Mouse (Mus musculus): ENCODE measurements at regions not wholly inside any gene's neighbourhood (a gene's known extent, or its start where the extent isn't known, plus 50 kb on each side); places are given as distances from the start of the nearest gene placed in this dataset.

GRCm38 (mm10) chr9:41286145-41286468 is 124.6 kb upstream of the Ubash3b start:
- WGBS, result 86% methylated on average over 4 of the region's 4 CpGs
- H3K4me1 ChIP-seq, result peaks cover 17% of the 10 kb centered on the region
- H3K27ac ChIP-seq, result no peak overlapping the region

GRCm38 (mm10) chr9:41285266-41286144 is 124.0 kb upstream of the Ubash3b start:
- Histone ChIP-seq H3K4me1 (peaks cover 17% of the 10 kb centered on the region), H3K4me3 (no peak overlapping the region), H3K9me3 (peaks cover 9% of the 10 kb centered on the region; the same call in 1 of the 2 replicates), H3K27me3 (ENCODE audit: poor library complexity, severe bottlenecking) (no peaks in the 10 kb centered on the region), H3K27ac (peak overlapping the region; percentile 60; the same call in 1 of the 2 replicates), H3K36me3 (replicated peaks) (no peaks in the 10 kb centered on the region)
- no peak for DNase-seq (ENCODE audit: extremely low spot score, low spot score)
- WGBS, result 48% methylated on average over 8 of the region's 8 CpGs

More at GRCm38 (mm10) chr9:41286145-41286468, 124.6 kb upstream of the Ubash3b start:
- no peak for DNase-seq (ENCODE audit: extremely low spot score, low spot score)
- no peaks in the 10 kb centered on the region for H3K36me3 ChIP-seq (replicated peaks)
- peaks cover 9% of the 10 kb centered on the region; the same call in 1 of the 2 replicates for H3K9me3 ChIP-seq
- no peaks in the 10 kb centered on the region for H3K27me3 ChIP-seq (ENCODE audit: poor library complexity, severe bottlenecking)
- H3K4me3 ChIP-seq, result no peak overlapping the region

- 90% methylated on average over 2 of the region's 2 CpGs for WGBS
- Histone ChIP-seq H3K4me3 (no peak overlapping the region), H3K4me1 (peaks cover 19% of the 10 kb centered on the region), H3K27ac (no peak overlapping the region), H3K36me3 (replicated peaks) (no peaks in the 10 kb centered on the region), H3K27me3 (ENCODE audit: poor library complexity, severe bottlenecking) (no peaks in the 10 kb centered on the region), H3K9me3 (peaks cover 4% of the 10 kb centered on the region; the same call in 1 of the 2 replicates)
- no peak for DNase-seq (ENCODE audit: extremely low spot score, low spot score)
Observed at GRCm38 (mm10) chr9:41277726-41278125, 116.2 kb upstream of the Ubash3b start.

GRCm38 (mm10) chr9:41273839-41274271 is 112.4 kb upstream of the Ubash3b start:
- Histone ChIP-seq H3K27ac (peak overlapping the region; percentile 94), H3K27me3 (ENCODE audit: poor library complexity, severe bottlenecking) (no peaks in the 10 kb centered on the region), H3K4me3 (peak overlapping the region; percentile 52), H3K9me3 (peaks cover 3% of the 10 kb centered on the region; the same call in 1 of the 2 replicates), H3K36me3 (replicated peaks) (no peaks in the 10 kb centered on the region), H3K4me1 (peaks cover 25% of the 10 kb centered on the region)
- WGBS, result 6% methylated on average over 13 of the region's 13 CpGs
- DNase-seq (ENCODE audit: extremely low spot score, low spot score), result no peak

GRCm38 (mm10) chr9:41273171-41273781 is 111.8 kb upstream of the Ubash3b start:
- Histone ChIP-seq H3K4me3 (peak overlapping the region; percentile 52), H3K27me3 (ENCODE audit: poor library complexity, severe bottlenecking) (no peaks in the 10 kb centered on the region), H3K36me3 (replicated peaks) (no peaks in the 10 kb centered on the region), H3K9me3 (peaks cover 3% of the 10 kb centered on the region; the same call in 1 of the 2 replicates), H3K4me1 (peaks cover 25% of the 10 kb centered on the region), H3K27ac (peak overlapping the region; percentile 94)
- WGBS, result 0% methylated on average over 18 of the region's 18 CpGs
- DNase-seq (ENCODE audit: extremely low spot score, low spot score), result peak; percentile 87

GRCm38 (mm10) chr9:41272596-41272995 is 111.1 kb upstream of the Ubash3b start:
- peak; percentile 25 for DNase-seq (ENCODE audit: extremely low spot score, low spot score)
- H3K27ac ChIP-seq, result peak overlapping the region; percentile 94
- peaks cover 25% of the 10 kb centered on the region for H3K4me1 ChIP-seq
- no peaks in the 10 kb centered on the region for H3K36me3 ChIP-seq (replicated peaks)
- no peaks in the 10 kb centered on the region for H3K27me3 ChIP-seq (ENCODE audit: poor library complexity, severe bottlenecking)
- peak overlapping the region; percentile 52 for H3K4me3 ChIP-seq
- H3K9me3 ChIP-seq, result peaks cover 3% of the 10 kb centered on the region; the same call in 1 of the 2 replicates
- 24% methylated on average over 6 of the region's 6 CpGs for WGBS

GRCm38 (mm10) chr9:41268112-41268511 is 106.6 kb upstream of the Ubash3b start:
- Histone ChIP-seq H3K4me3 (no peak overlapping the region), H3K36me3 (replicated peaks) (no peaks in the 10 kb centered on the region), H3K27ac (no peak overlapping the region), H3K27me3 (ENCODE audit: poor library complexity, severe bottlenecking) (no peaks in the 10 kb centered on the region), H3K9me3 (no peaks in the 10 kb centered on the region), H3K4me1 (peaks cover 19% of the 10 kb centered on the region)
- 45% methylated on average over 3 of the region's 3 CpGs for WGBS
- DNase-seq (ENCODE audit: extremely low spot score, low spot score), result no peak

GRCm38 (mm10) chr9:41264485-41264884 is 103.0 kb upstream of the Ubash3b start:
- Histone ChIP-seq H3K9me3 (no peaks in the 10 kb centered on the region), H3K36me3 (replicated peaks) (no peaks in the 10 kb centered on the region), H3K27ac (peak overlapping the region; percentile 21; the same call in 1 of the 2 replicates), H3K4me3 (no peak overlapping the region), H3K27me3 (ENCODE audit: poor library complexity, severe bottlenecking) (no peaks in the 10 kb centered on the region), H3K4me1 (peaks cover 9% of the 10 kb centered on the region)
- 67% methylated on average over 6 of the region's 6 CpGs for WGBS
- DNase-seq (ENCODE audit: extremely low spot score, low spot score), result no peak

GRCm38 (mm10) chr9:41257244-41257643 is 95.7 kb upstream of the Ubash3b start:
- WGBS, result 85% methylated on average over 1 of the region's 1 CpGs
- H3K27me3 ChIP-seq (ENCODE audit: poor library complexity, severe bottlenecking), result no peaks in the 10 kb centered on the region
- no peak overlapping the region for H3K4me3 ChIP-seq

GRCm38 (mm10) chr9:41242372-41242771 is 80.9 kb upstream of the Ubash3b start:
- Histone ChIP-seq H3K36me3 (replicated peaks) (no peaks in the 10 kb centered on the region), H3K4me1 (peaks cover 22% of the 10 kb centered on the region), H3K27me3 (ENCODE audit: poor library complexity, severe bottlenecking) (no peaks in the 10 kb centered on the region), H3K27ac (no peak overlapping the region), H3K9me3 (no peaks in the 10 kb centered on the region), H3K4me3 (no peak overlapping the region)
- 83% methylated on average over 7 of the region's 7 CpGs for whole genome bisulfite sequencing
- DNase-seq (ENCODE audit: extremely low spot score, low spot score), result no peak

More at GRCm38 (mm10) chr9:41257244-41257643, 95.7 kb upstream of the Ubash3b start:
- DNase-seq (ENCODE audit: extremely low spot score, low spot score), result no peak
- Histone ChIP-seq H3K27ac (no peak overlapping the region), H3K4me1 (no peaks in the 10 kb centered on the region), H3K36me3 (replicated peaks) (no peaks in the 10 kb centered on the region), H3K9me3 (no peaks in the 10 kb centered on the region)

GRCm38 (mm10) chr9:41239097-41239451 is 77.6 kb upstream of the Ubash3b start:
- peaks cover 29% of the 10 kb centered on the region for H3K4me1 ChIP-seq
- no peaks in the 10 kb centered on the region for H3K36me3 ChIP-seq (replicated peaks)
- no peak for DNase-seq (ENCODE audit: extremely low spot score, low spot score)
- H3K27ac ChIP-seq, result 0 out of 2 replicates have a peak overlapping the region, but pooled peaks have one; percentile 30
- 70% methylated on average over 5 of the region's 5 CpGs for WGBS
- H3K4me3 ChIP-seq, result no peak overlapping the region
- H3K27me3 ChIP-seq (ENCODE audit: poor library complexity, severe bottlenecking), result no peaks in the 10 kb centered on the region
- no peaks in the 10 kb centered on the region; the same call in 1 of the 2 replicates for H3K9me3 ChIP-seq

GRCm38 (mm10) chr9:41238395-41239096 is 77.0 kb upstream of the Ubash3b start:
- Histone ChIP-seq H3K4me1 (peaks cover 29% of the 10 kb centered on the region), H3K36me3 (replicated peaks) (no peaks in the 10 kb centered on the region), H3K27ac (peak overlapping the region; percentile 6; the same call in 1 of the 2 replicates), H3K4me3 (no peak overlapping the region), H3K27me3 (ENCODE audit: poor library complexity, severe bottlenecking) (no peaks in the 10 kb centered on the region), H3K9me3 (no peaks in the 10 kb centered on the region; the same call in 1 of the 2 replicates)
- 72% methylated on average over 5 of the region's 5 CpGs for WGBS
- DNase-seq (ENCODE audit: extremely low spot score, low spot score), result no peak

All from forebrain, embryonic 10.5 days (tissue).